Mouse (Mus musculus): ENCODE results near the gene Olfr836. TPM values are rescaled to one million over a fixed set of nuclear protein-coding genes. Genes with fewer than 3 reads are reported as not detected.

The Olfr836 gene
- polyA plus RNA-seq (2017; shearing (Covaris generic)): not detected

DNA sequence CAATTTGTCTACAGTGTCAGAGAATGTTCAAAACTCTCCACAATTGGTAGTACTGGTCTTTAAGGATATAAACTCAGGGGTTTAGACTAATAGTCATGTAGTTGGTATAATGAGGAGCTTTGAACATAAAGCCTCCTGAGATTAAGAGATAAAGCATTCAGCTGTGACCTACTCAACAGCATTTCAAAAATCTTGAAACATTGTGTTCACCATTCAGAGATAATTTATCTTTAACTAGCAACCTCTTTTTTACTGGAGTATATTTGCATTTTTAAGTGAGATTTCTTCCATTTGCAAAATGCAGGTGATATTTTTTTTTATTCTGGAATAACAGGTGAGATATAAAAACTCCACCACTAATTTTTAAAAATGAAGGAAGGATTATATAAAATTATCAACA is at the start of gene Olfr836:
Olfr836 (plus strand) TSS at position 301 of the 400 bp plus-strand sequence.

DNA sequence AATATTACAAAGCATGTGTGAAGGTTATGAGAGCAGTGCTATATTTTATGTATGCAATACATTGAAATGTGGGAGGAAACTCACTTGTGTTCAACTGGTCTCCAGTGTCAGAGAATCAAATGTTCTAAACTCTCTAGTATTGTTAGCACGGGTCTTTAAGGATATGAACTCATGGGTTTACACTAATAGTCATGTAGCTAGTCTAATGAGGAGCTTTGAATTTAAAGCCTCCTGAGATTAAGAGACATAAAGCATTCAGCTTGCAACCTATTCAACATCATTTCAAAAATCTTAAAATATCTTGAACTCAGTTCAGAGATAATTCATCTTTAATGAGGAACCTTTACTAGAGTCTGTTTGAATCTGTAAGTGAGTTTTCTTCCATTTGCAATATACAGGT is 15.8 kb downstream of the Olfr836 start, which contains the start of gene Olfr837:
Olfr837 (plus strand) TSS at position 301 of the 400 bp plus-strand sequence.

Other genes starting within 250 kb of the Olfr836 start
- not detected for gene Olfr830, start 245.7 kb upstream of the Olfr836 start, polyA plus RNA-seq (2017; shearing (Covaris generic))
- not detected for gene Olfr832, start 183.3 kb upstream of the Olfr836 start, polyA plus RNA-seq (2017; shearing (Covaris generic))
- not detected for gene Olfr834, start 132.4 kb upstream of the Olfr836 start, polyA plus RNA-seq (2017; shearing (Covaris generic))
- gene Olfr835, start 87.6 kb upstream of the Olfr836 start, polyA plus RNA-seq (2017; shearing (Covaris generic)): not detected
- gene Olfr837, start 15.9 kb downstream of the Olfr836 start, polyA plus RNA-seq (2017; shearing (Covaris generic)): 0.46 TPM
- 0.10 TPM for gene Olfr839-ps1, start 56.9 kb downstream of the Olfr836 start, polyA plus RNA-seq (2017; shearing (Covaris generic))
- gene Olfr843, start 131.6 kb downstream of the Olfr836 start, polyA plus RNA-seq (2017; shearing (Covaris generic)): 0.07 TPM
- gene Olfr844, start 196.0 kb downstream of the Olfr836 start, polyA plus RNA-seq (2017; shearing (Covaris generic)): not detected
- gene Olfr845, start 216.1 kb downstream of the Olfr836 start, polyA plus RNA-seq (2017; shearing (Covaris generic)): not detected
- not detected for gene Olfr846, start 243.6 kb downstream of the Olfr836 start, polyA plus RNA-seq (2017; shearing (Covaris generic))

All from effector memory CD4-positive, alpha-beta T cell, adult 5 months (primary cell).